Mouse (Mus musculus): ENCODE results near the gene Adamts5. TPM values are rescaled to one million over a fixed set of nuclear protein-coding genes. Genes with fewer than 3 reads are reported as not detected.
A peak's percentile ranks its signal among the peaks of the same experiment; 100 is the strongest.

The Adamts5 gene
- polyA plus RNA-seq (2014; fragmentation: Nextera tagmentation; extraction: Ambion mirVana): 0.53 TPM in 2 replicates

GRCm38 (mm10) chr16:85901581-85901910 is at the start of gene Adamts5:
Adamts5 (minus strand) TSS chr16:85901828.
- H3K4me1 ChIP-seq (replicated peaks; ENCODE audit: control insufficient read depth, insufficient read depth, low read length): peaks cover 6% of the 10 kb centered on the region; the same call in 1 of the 2 replicates
- no peak within 1 kb of the TSS for H3K27ac ChIP-seq (ENCODE audit: low read depth, low read length)
- ATAC-seq (replicated peaks; ENCODE audit: low FRiP score) (no peak), DNase-seq (ENCODE audit: low spot score) (no peak)
- no peaks in the 10 kb centered on the region for H3K36me3 ChIP-seq (ENCODE audit: control insufficient read depth, insufficient read depth, low read length)
- H3K4me2 ChIP-seq: peak within 1 kb of the TSS; percentile 61
- WGBS: 5% methylated on average over 13 of the region's 13 CpGs
- peak within 1 kb of the TSS; percentile 52 for H3K4me3 ChIP-seq (ENCODE audit: low read depth, low read length)
- H3K9ac ChIP-seq (ENCODE audit: low read depth, low read length): no peak within 1 kb of the TSS
- H3K27me3 ChIP-seq (replicated peaks; ENCODE audit: control insufficient read depth, insufficient read depth, low read length): peaks cover 40% of the 10 kb centered on the region
- H3K9me3 ChIP-seq (ENCODE audit: control insufficient read depth, low read length): no peaks in the 10 kb centered on the region

DNA sequence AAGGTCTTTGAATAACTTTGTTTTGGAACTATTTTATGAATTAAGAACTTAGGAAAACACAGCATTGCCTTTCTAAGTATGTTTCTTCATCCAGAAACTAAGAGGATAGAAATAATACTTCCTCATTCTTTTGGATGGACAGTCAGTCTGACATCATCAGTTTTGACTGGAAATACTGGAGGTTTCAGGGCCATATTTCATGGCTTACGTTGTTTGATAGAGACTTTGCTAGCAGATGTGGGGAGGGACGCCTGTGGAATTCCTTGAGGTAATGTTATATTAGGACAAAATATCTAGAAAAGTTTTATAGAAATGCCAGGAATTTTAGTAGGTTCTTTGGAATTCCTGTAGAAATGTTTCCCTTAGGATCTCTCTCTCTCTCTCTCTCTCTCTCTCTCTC is 48.7 kb upstream of the Adamts5 start:
- WGBS: 73% methylated on average over 2 of the region's 2 CpGs

DNA sequence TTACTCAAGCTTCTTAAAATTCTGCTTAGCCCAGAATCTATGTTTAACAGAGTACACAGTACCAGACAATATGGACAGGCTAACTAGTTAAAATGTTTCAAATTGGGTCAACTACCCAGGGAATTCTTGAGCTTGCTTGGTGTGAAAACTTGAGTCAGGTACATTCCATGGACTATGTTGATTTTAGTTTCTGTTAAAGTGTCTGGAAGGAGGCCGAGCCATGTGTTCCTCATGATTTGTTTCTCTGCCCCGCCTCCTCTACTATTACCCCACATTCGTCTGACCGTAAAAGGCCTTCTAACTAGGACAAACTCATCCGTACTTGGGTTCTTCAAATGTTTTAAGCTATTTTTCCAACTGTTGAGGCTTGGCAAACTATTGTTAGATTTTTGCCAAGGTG is 24.4 kb upstream of the Adamts5 start:
- H3K27ac ChIP-seq (ENCODE audit: low read depth, low read length): no peak overlapping the region
- H3K9me3 ChIP-seq (ENCODE audit: control insufficient read depth, low read length): no peaks in the 10 kb centered on the region
- no peak for DNase-seq (ENCODE audit: low spot score)
- H3K4me3 ChIP-seq (ENCODE audit: low read depth, low read length): no peak overlapping the region
- no peak overlapping the region for H3K4me2 ChIP-seq
- WGBS: 93% methylated on average over 5 of the region's 5 CpGs
- no peaks in the 10 kb centered on the region for H3K36me3 ChIP-seq (ENCODE audit: control insufficient read depth, insufficient read depth, low read length)
- H3K27me3 ChIP-seq (replicated peaks; ENCODE audit: control insufficient read depth, insufficient read depth, low read length): no peaks in the 10 kb centered on the region
- H3K4me1 ChIP-seq (replicated peaks; ENCODE audit: control insufficient read depth, insufficient read depth, low read length): no peaks in the 10 kb centered on the region
- no peak overlapping the region for H3K9ac ChIP-seq (ENCODE audit: low read depth, low read length)
- ATAC-seq (replicated peaks; ENCODE audit: low FRiP score): no peak

More for the DNA sequence above, 48.7 kb upstream of the Adamts5 start:
- Histone ChIP-seq H3K36me3 (ENCODE audit: control insufficient read depth, insufficient read depth, low read length) (no peaks in the 10 kb centered on the region), H3K4me2 (no peak overlapping the region), H3K4me1 (replicated peaks; ENCODE audit: control insufficient read depth, insufficient read depth, low read length) (no peaks in the 10 kb centered on the region), H3K4me3 (ENCODE audit: low read depth, low read length) (no peak overlapping the region), H3K27ac (ENCODE audit: low read depth, low read length) (no peak overlapping the region), H3K9ac (ENCODE audit: low read depth, low read length) (no peak overlapping the region), H3K27me3 (replicated peaks; ENCODE audit: control insufficient read depth, insufficient read depth, low read length) (no peaks in the 10 kb centered on the region), H3K9me3 (ENCODE audit: control insufficient read depth, low read length) (no peaks in the 10 kb centered on the region)
- DNase-seq (ENCODE audit: low spot score) (no peak), ATAC-seq (replicated peaks; ENCODE audit: low FRiP score) (no peak)

- Histone ChIP-seq H3K4me2 (no peak overlapping the region), H3K27me3 (replicated peaks; ENCODE audit: control insufficient read depth, insufficient read depth, low read length) (no peaks in the 10 kb centered on the region), H3K9ac (ENCODE audit: low read depth, low read length) (no peak overlapping the region), H3K4me1 (replicated peaks; ENCODE audit: control insufficient read depth, insufficient read depth, low read length) (no peaks in the 10 kb centered on the region), H3K4me3 (ENCODE audit: low read depth, low read length) (no peak overlapping the region), H3K27ac (ENCODE audit: low read depth, low read length) (no peak overlapping the region), H3K36me3 (ENCODE audit: control insufficient read depth, insufficient read depth, low read length) (no peaks in the 10 kb centered on the region), H3K9me3 (ENCODE audit: control insufficient read depth, low read length) (no peaks in the 10 kb centered on the region)
- 67% methylated on average over 1 of the region's 1 CpGs for WGBS
- no peak for DNase-seq (ENCODE audit: low spot score)
- no peak for ATAC-seq (replicated peaks; ENCODE audit: low FRiP score)
Measured at GRCm38 (mm10) chr16:85922454-85922853, 20.8 kb upstream of the Adamts5 start.

DNA sequence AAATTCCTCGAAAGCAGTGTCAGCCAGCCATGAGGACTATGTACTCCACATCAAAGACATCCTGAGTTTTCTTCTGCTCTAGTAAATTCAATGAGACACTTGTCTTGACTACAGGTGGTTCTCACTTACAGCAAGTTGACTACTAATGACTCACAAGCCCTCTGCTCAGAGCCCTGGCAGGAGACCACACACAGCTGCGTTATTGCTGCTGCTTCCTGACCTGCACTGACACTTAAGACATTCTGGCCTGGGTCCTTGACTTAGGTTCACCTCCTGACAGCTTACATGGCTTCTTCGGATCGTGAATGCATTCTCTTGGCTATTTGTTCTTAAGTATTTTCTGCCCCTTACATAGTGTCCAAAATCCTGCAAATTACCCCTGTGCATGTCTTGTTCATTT is 18.5 kb upstream of the Adamts5 start:
- no peak for ATAC-seq (replicated peaks; ENCODE audit: low FRiP score)
- H3K36me3 ChIP-seq (ENCODE audit: control insufficient read depth, insufficient read depth, low read length): no peaks in the 10 kb centered on the region

GRCm38 (mm10) chr16:85900702-85901580 is 687 bp downstream of the Adamts5 start:
- Histone ChIP-seq H3K9ac (ENCODE audit: low read depth, low read length) (no peak overlapping the region), H3K36me3 (ENCODE audit: control insufficient read depth, insufficient read depth, low read length) (no peaks in the 10 kb centered on the region), H3K4me3 (ENCODE audit: low read depth, low read length) (peak overlapping the region; percentile 52), H3K9me3 (ENCODE audit: control insufficient read depth, low read length) (no peaks in the 10 kb centered on the region), H3K4me2 (peak overlapping the region; percentile 61), H3K4me1 (replicated peaks; ENCODE audit: control insufficient read depth, insufficient read depth, low read length) (peaks cover 6% of the 10 kb centered on the region; the same call in 1 of the 2 replicates), H3K27me3 (replicated peaks; ENCODE audit: control insufficient read depth, insufficient read depth, low read length) (peaks cover 40% of the 10 kb centered on the region), H3K27ac (ENCODE audit: low read depth, low read length) (no peak overlapping the region)
- WGBS: 1% methylated on average over 51 of the region's 51 CpGs
- 0 out of 2 replicates have a peak, but pooled peaks have one; percentile 41 for ATAC-seq (replicated peaks; ENCODE audit: low FRiP score)
- DNase-seq (ENCODE audit: low spot score): peak; percentile 55

More for the DNA sequence above, 18.5 kb upstream of the Adamts5 start:
- no peak overlapping the region for H3K4me3 ChIP-seq (ENCODE audit: low read depth, low read length)
- H3K4me2 ChIP-seq: no peak overlapping the region
- 66% methylated on average over 4 of the region's 4 CpGs for WGBS
- no peaks in the 10 kb centered on the region for H3K9me3 ChIP-seq (ENCODE audit: control insufficient read depth, low read length)
- no peak overlapping the region for H3K9ac ChIP-seq (ENCODE audit: low read depth, low read length)
- no peak overlapping the region for H3K27ac ChIP-seq (ENCODE audit: low read depth, low read length)
- no peaks in the 10 kb centered on the region for H3K27me3 ChIP-seq (replicated peaks; ENCODE audit: control insufficient read depth, insufficient read depth, low read length)
- no peak for DNase-seq (ENCODE audit: low spot score)
- no peaks in the 10 kb centered on the region for H3K4me1 ChIP-seq (replicated peaks; ENCODE audit: control insufficient read depth, insufficient read depth, low read length)

DNA sequence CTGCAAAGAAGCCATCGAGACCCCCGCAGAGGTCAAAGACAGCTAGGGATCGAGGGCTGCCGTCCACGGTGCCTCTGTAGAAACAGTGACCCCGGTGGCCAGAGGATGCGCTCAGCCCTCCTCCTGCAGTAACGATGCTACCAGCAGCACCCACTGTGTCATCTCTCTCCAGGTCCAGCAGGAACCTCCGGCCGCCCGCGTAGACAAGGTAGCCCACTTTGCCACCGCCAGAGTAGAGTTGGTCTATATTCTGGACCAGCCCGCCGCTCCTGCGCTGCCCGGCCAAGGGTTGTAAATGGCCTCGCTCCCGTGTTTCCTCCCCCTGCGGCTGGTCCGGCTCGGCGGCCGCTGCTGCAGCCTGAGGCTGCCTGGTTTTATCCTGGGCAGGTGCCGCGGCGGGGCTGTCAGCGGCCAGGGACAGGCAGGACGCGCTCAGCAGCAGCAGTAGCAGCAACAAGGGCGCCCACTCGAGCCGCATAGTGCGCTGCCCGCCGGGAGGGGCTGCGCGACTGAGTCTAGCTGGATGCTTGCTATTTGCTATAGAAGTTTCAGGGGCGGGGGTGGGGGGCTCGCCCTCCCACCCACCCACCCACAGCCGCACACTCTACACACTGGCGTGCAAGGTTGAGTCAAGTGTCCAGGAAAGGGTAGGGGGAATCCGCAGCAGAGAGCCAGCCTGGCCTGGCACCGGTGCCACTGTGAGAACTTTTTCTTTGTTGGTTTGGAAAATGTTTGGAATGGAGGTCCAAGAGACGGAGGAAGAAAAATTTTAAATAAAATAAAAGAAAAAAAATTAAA is 1.6 kb downstream of the Adamts5 start:
- Histone ChIP-seq H3K4me1 (replicated peaks; ENCODE audit: control insufficient read depth, insufficient read depth, low read length) (peaks cover 6% of the 10 kb centered on the region; the same call in 1 of the 2 replicates), H3K27ac (ENCODE audit: low read depth, low read length) (no peak overlapping the region), H3K9ac (ENCODE audit: low read depth, low read length) (no peak overlapping the region), H3K9me3 (ENCODE audit: control insufficient read depth, low read length) (no peaks in the 10 kb centered on the region), H3K4me2 (peak overlapping the region; percentile 61), H3K4me3 (ENCODE audit: low read depth, low read length) (peak overlapping the region; percentile 52), H3K36me3 (ENCODE audit: control insufficient read depth, insufficient read depth, low read length) (no peaks in the 10 kb centered on the region), H3K27me3 (replicated peaks; ENCODE audit: control insufficient read depth, insufficient read depth, low read length) (peaks cover 40% of the 10 kb centered on the region)
- DNase-seq (ENCODE audit: low spot score) (no peak), ATAC-seq (replicated peaks; ENCODE audit: low FRiP score) (peak; percentile 34; the same call in 1 of the 2 replicates)
- 4% methylated on average over 45 of the region's 45 CpGs for WGBS

- Histone ChIP-seq H3K4me3 (ENCODE audit: low read depth, low read length) (peak overlapping the region; percentile 52), H3K4me1 (replicated peaks; ENCODE audit: control insufficient read depth, insufficient read depth, low read length) (peaks cover 6% of the 10 kb centered on the region; the same call in 1 of the 2 replicates), H3K9me3 (ENCODE audit: control insufficient read depth, low read length) (no peaks in the 10 kb centered on the region), H3K27ac (ENCODE audit: low read depth, low read length) (no peak overlapping the region), H3K27me3 (replicated peaks; ENCODE audit: control insufficient read depth, insufficient read depth, low read length) (peaks cover 40% of the 10 kb centered on the region), H3K9ac (ENCODE audit: low read depth, low read length) (no peak overlapping the region), H3K36me3 (ENCODE audit: control insufficient read depth, insufficient read depth, low read length) (no peaks in the 10 kb centered on the region), H3K4me2 (peak overlapping the region; percentile 61)
- DNase-seq (ENCODE audit: low spot score): peak; percentile 31
- WGBS: 20% methylated on average over 25 of the region's 25 CpGs
- no peak for ATAC-seq (replicated peaks; ENCODE audit: low FRiP score)
Measured at GRCm38 (mm10) chr16:85899301-85899721, 2.3 kb downstream of the Adamts5 start.

Measured in liver, embryonic 11.5 days (tissue).